Mouse (Mus musculus) CH12F3 (cell line): Measurements from ENCODE around the gene Cntnap1.
"Not testable (repeated sequence)": the region's sequence is repeated elsewhere in the genome, so short reads cannot be mapped to it uniquely, and the experiment has no call there.

Experiments
- in situ Hi-C: fragments of 300-500 bp; cut with MboI; formaldehyde crosslinking; loops from 2 replicates; pipeline ENCODE4 v1.14.3; 2020; ENCODE audit warnings: low sequenced_read_pairs

Gene Cntnap1

GRCm38 (mm10) chr11:101149178-101150105 is 20.9 kb upstream of the Cntnap1 start:
- in situ Hi-C loops: no loop called here

- in situ Hi-C loops: no loop called here
These were observed 19.3 kb upstream of the Cntnap1 start for GRCm38 (mm10) chr11:101151063-101151462.

GRCm38 (mm10) chr11:101152825-101153224 is 17.5 kb upstream of the Cntnap1 start:
- in situ Hi-C loops: no loop called here

- in situ Hi-C loops: no loop called here
These were observed 15.7 kb upstream of the Cntnap1 start for GRCm38 (mm10) chr11:101154648-101155047.

- in situ Hi-C loops: no loop called here
These were observed 15.2 kb upstream of the Cntnap1 start for GRCm38 (mm10) chr11:101155151-101155550.

GRCm38 (mm10) chr11:101155728-101156371 is 14.5 kb upstream of the Cntnap1 start, which contains the start of gene Tubg2:
Gene Tubg2 (plus strand): TSS chr11:101155907.
- in situ Hi-C loops: no loop called here

- in situ Hi-C loops: not testable (repeated sequence)
These were observed 10.2 kb upstream of the Cntnap1 start for GRCm38 (mm10) chr11:101160151-101160550.

- in situ Hi-C loops: not testable (repeated sequence)
These were observed 9.3 kb upstream of the Cntnap1 start for GRCm38 (mm10) chr11:101160981-101161505.

GRCm38 (mm10) chr11:101161551-101161950 is 8.8 kb upstream of the Cntnap1 start:
- in situ Hi-C loops: no loop called here

- in situ Hi-C loops: no loop called here
These were observed 8.0 kb upstream of the Cntnap1 start for GRCm38 (mm10) chr11:101162301-101162700.

GRCm38 (mm10) chr11:101162772-101163171 is 7.6 kb upstream of the Cntnap1 start:
- in situ Hi-C loops: no loop called here

- in situ Hi-C loops: no loop called here
These were observed 6.6 kb upstream of the Cntnap1 start for GRCm38 (mm10) chr11:101163476-101164350.

- in situ Hi-C loops: no loop called here
These were observed 6.0 kb upstream of the Cntnap1 start for GRCm38 (mm10) chr11:101164351-101164665.

GRCm38 (mm10) chr11:101164677-101165580 is 5.4 kb upstream of the Cntnap1 start:
- in situ Hi-C loops: no loop called here

- in situ Hi-C loops: no loop called here
These were observed 4.0 kb upstream of the Cntnap1 start for GRCm38 (mm10) chr11:101166357-101166756.

GRCm38 (mm10) chr11:101167211-101167962 is 2.9 kb upstream of the Cntnap1 start:
- in situ Hi-C loops: no loop called here

GRCm38 (mm10) chr11:101167963-101168300 is 2.4 kb upstream of the Cntnap1 start:
- in situ Hi-C loops: no loop called here

- in situ Hi-C loops: no loop called here
These were observed 1.9 kb upstream of the Cntnap1 start for GRCm38 (mm10) chr11:101168301-101168980.
